Mouse (Mus musculus) intestine, postnatal 0 days (tissue): ENCODE measurements at regions not wholly inside any gene's neighbourhood (a gene's known extent, or its start where the extent isn't known, plus 50 kb on each side); places are given as distances from the start of the nearest gene placed in this dataset.
"Not testable (repeated sequence)": the region's sequence is repeated elsewhere in the genome, so short reads cannot be mapped to it uniquely, and the experiment has no call there.

Experiments used
- ATAC-seq: fragments of 200-750 bp; cut with Nextera tagmentation; 2 replicates; pipeline ENCODE4 v1.8.0; 2017; ENCODE audit warnings: mild to moderate bottlenecking, moderate TSS enrichment, moderate library complexity
- H3K27ac ChIP-seq: fragments of 300-500 bp; sonication (generic); 2 replicates; pipeline ENCODE4 v1.5.1; 2014; ENCODE audit warnings: mild to moderate bottlenecking, low read depth, low read length, moderate library complexity
- H3K27me3 ChIP-seq: fragments of 300-500 bp; sonication (generic); replicated peaks from 2 replicates; pipeline ENCODE4 v1.6.1; 2014; ENCODE audit warnings: low read length, mixed read lengths; ENCODE audit not compliant: control insufficient read depth, insufficient read depth
- H3K36me3 ChIP-seq: fragments of 300-500 bp; sonication (generic); 2 replicates; pipeline ENCODE4 v1.6.1; 2014; ENCODE audit warnings: mild to moderate bottlenecking, moderate library complexity; ENCODE audit not compliant: control insufficient read depth, insufficient read depth
- H3K4me1 ChIP-seq: fragments of 300-500 bp; sonication (generic); replicated peaks from 2 replicates; pipeline ENCODE4 v1.6.1; 2014; ENCODE audit warnings: antibody characterized with exemption, low read length, mixed read lengths; ENCODE audit not compliant: control insufficient read depth, insufficient read depth
- H3K4me2 ChIP-seq: fragments of 300-500 bp; sonication (generic); replicated peaks from 2 replicates; pipeline ENCODE4 v1.6.1; 2014; ENCODE audit warnings: low read depth, mild to moderate bottlenecking, moderate library complexity
- H3K4me3 ChIP-seq: fragments of 300-500 bp; sonication (generic); 2 replicates; pipeline ENCODE4 v1.5.1; 2014; ENCODE audit warnings: low read depth, low read length
- H3K9ac ChIP-seq: fragments of 300-500 bp; sonication (generic); 2 replicates; pipeline ENCODE4 v1.6.1; 2014; ENCODE audit warnings: mild to moderate bottlenecking, low read depth, low read length
- H3K9me3 ChIP-seq: fragments of 300-500 bp; sonication (generic); 2 replicates; pipeline ENCODE4 v1.6.1; 2016; ENCODE audit warnings: mixed run types; ENCODE audit not compliant: control insufficient read depth
- CTCF ChIP-seq: sonication (generic); IDR thresholded peaks from 2 replicates; pipeline ENCODE4 v1.5.1; 2016; ENCODE audit warnings: low read depth, mild to moderate bottlenecking, control low read depth, antibody characterized with exemption, moderate library complexity
- WGBS: fragments of 180-500 bp; shearing (Covaris S2); extraction: QIAGEN DNeasy Blood & Tissue Kit; methylation state at CpG from one replicate; pipeline ENCODE4 v1.1.7; 2014; 5-methylcytosine and 5-hydroxymethylcytosine counted together

- Histone ChIP-seq H3K4me1 (no peaks in the 10 kb centered on the region), H3K9ac (no peak overlapping the region), H3K27ac (no peak overlapping the region), H3K9me3 (no peaks in the 10 kb centered on the region), H3K4me3 (no peak overlapping the region), H3K36me3 (no peaks in the 10 kb centered on the region), H3K4me2 (no peak overlapping the region), H3K27me3 (no peaks in the 10 kb centered on the region)
- 90% methylated on average over 3 of the region's 3 CpGs for WGBS
- TF ChIP-seq CTCF = no peak
- no peak for ATAC-seq
These were observed 218.6 kb upstream of the Nsun6 start for GRCm38 (mm10) chr2:15273446-15273845.

GRCm38 (mm10) chr2:15260486-15261165 lies 205.8 kb upstream of the Nsun6 start:
- ATAC-seq = no peak
- no peak overlapping the region for H3K4me2 ChIP-seq
- peak; percentile 81 for TF ChIP-seq CTCF

GRCm38 (mm10) chr2:15242276-15242675 lies 187.4 kb upstream of the Nsun6 start:
- 97% methylated on average over 1 of the region's 1 CpGs for WGBS
- not testable (repeated sequence) for H3K27me3 ChIP-seq, H3K4me3 ChIP-seq, H3K36me3 ChIP-seq, H3K9me3 ChIP-seq, H3K27ac ChIP-seq, H3K4me1 ChIP-seq, ATAC-seq, H3K4me2 ChIP-seq, H3K9ac ChIP-seq

More at GRCm38 (mm10) chr2:15260486-15261165, 205.8 kb upstream of the Nsun6 start:
- H3K9me3 ChIP-seq = no peaks in the 10 kb centered on the region
- H3K27me3 ChIP-seq = no peaks in the 10 kb centered on the region
- H3K4me1 ChIP-seq = no peaks in the 10 kb centered on the region
- no peak overlapping the region for H3K9ac ChIP-seq
- WGBS = 42% methylated on average over 4 of the region's 4 CpGs
- H3K36me3 ChIP-seq = no peaks in the 10 kb centered on the region
- H3K4me3 ChIP-seq = no peak overlapping the region
- no peak overlapping the region for H3K27ac ChIP-seq

GRCm38 (mm10) chr2:15221910-15222309 lies 167.0 kb upstream of the Nsun6 start:
- no peaks in the 10 kb centered on the region for H3K27me3 ChIP-seq
- H3K36me3 ChIP-seq = no peaks in the 10 kb centered on the region
- no peak overlapping the region for H3K9ac ChIP-seq
- H3K27ac ChIP-seq = no peak overlapping the region
- no peak overlapping the region for H3K4me2 ChIP-seq
- H3K4me3 ChIP-seq = no peak overlapping the region
- ATAC-seq = no peak
- no peaks in the 10 kb centered on the region for H3K9me3 ChIP-seq
- WGBS = 51% methylated on average over 4 of the region's 4 CpGs
- no peaks in the 10 kb centered on the region for H3K4me1 ChIP-seq
- peak; percentile 57 for TF ChIP-seq CTCF

GRCm38 (mm10) chr2:15188091-15188490 lies 133.2 kb upstream of the Nsun6 start:
- H3K9me3 ChIP-seq = peaks cover 3% of the 10 kb centered on the region; the same call in 1 of the 2 replicates
- H3K4me2 ChIP-seq = no peak overlapping the region
- no peak overlapping the region for H3K9ac ChIP-seq
- no peaks in the 10 kb centered on the region for H3K36me3 ChIP-seq
- H3K4me1 ChIP-seq = no peaks in the 10 kb centered on the region
- H3K27ac ChIP-seq = 0 out of 2 replicates have a peak overlapping the region, but pooled peaks have one; percentile 30
- TF ChIP-seq CTCF = no peak
- peak; percentile 99 for ATAC-seq
- H3K4me3 ChIP-seq = no peak overlapping the region
- no peaks in the 10 kb centered on the region for H3K27me3 ChIP-seq
- 40% methylated on average over 1 of the region's 1 CpGs for WGBS

GRCm38 (mm10) chr2:15181000-15181399 lies 126.1 kb upstream of the Nsun6 start:
- ATAC-seq = peak; percentile 61
- H3K27ac ChIP-seq = no peak overlapping the region
- WGBS = 52% methylated on average over 3 of the region's 3 CpGs
- H3K4me3 ChIP-seq = no peak overlapping the region
- H3K9me3 ChIP-seq = no peaks in the 10 kb centered on the region
- TF ChIP-seq CTCF = no peak
- no peak overlapping the region for H3K9ac ChIP-seq
- no peak overlapping the region for H3K4me2 ChIP-seq
- H3K4me1 ChIP-seq = no peaks in the 10 kb centered on the region
- no peaks in the 10 kb centered on the region for H3K36me3 ChIP-seq
- no peaks in the 10 kb centered on the region for H3K27me3 ChIP-seq
